8 mouse cellular contexts compared by ENCODE assay signal in the genomic region with DNA sequence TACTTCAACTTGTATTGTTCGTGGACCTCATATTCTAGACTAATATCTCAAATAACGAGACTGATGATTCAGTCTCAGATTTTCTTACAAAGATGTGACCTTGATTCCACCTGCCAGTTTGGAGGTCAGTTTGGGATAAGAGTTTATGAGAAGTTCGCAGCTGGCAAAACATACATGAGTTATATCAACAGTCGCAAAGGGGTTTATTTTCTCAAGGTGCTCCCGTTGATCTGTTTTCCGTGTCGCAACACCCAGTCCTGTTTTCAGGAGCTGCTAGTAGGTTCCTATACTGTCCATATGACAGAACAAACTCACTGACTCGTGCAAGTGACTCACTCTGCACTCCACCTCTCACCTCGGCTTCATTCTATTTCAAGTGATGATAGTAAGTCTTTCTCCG. TPM values are rescaled to one million over a fixed set of nuclear protein-coding genes. Genes with fewer than 3 reads are reported as not detected.
DNase-seq lines count a peak whose midpoint lies in the region; ATAC-seq and TF ChIP-seq lines count a peak whose summit lies in the region.

No protein-coding gene starts in this region.

- 62% methylated on average over 10 of the region's 10 CpGs for WGBS in embryonic facial prominence, embryonic 11.5 days
- WGBS in hindbrain, postnatal 0 days = 61% methylated on average over 10 of the region's 10 CpGs

- no peak for TF ChIP-seq POLR2A in myocyte (IDR thresholded peaks at IDR 0.05; ENCODE audit: insufficient read length, low read depth)

- peaks cover 36% of the 10 kb centered on the region for H3K79me2 ChIP-seq in myocyte (ENCODE audit: control insufficient read depth, insufficient read depth)

- H3K36me3 ChIP-seq in embryonic facial prominence, embryonic 11.5 days (replicated peaks; ENCODE audit: control insufficient read depth, insufficient read depth, low read depth, low read length) = no peaks in the 10 kb centered on the region
- no peaks in the 10 kb centered on the region for H3K36me3 ChIP-seq in hindbrain, postnatal 0 days (ENCODE audit: insufficient read depth, low read length)
- H3K36me3 ChIP-seq in myocyte (ENCODE audit: control insufficient read depth, insufficient read depth) = no peaks in the 10 kb centered on the region

- peak overlapping the region; percentile 96 for H3K4me3 ChIP-seq in embryonic facial prominence, embryonic 11.5 days (ENCODE audit: low read depth, low read length)
- H3K4me3 ChIP-seq in hindbrain, postnatal 0 days (ENCODE audit: low read length) = peak overlapping the region; percentile 87
- peak overlapping the region; percentile 85 for H3K4me3 ChIP-seq in myocyte

- DNase-seq in cerebellum, adult 18-20 months = peak; percentile 17 to 32
- peak; percentile 68 for DNase-seq in 416B (ENCODE audit: low read depth)
- no peak for DNase-seq in embryonic facial prominence, embryonic 11.5 days (ENCODE audit: low spot score)
- no peak for DNase-seq in hindbrain, postnatal 0 days (ENCODE audit: low spot score)
- DNase-seq in right cerebral cortex, postnatal 25 days = no peak

- no peak for TF ChIP-seq CTCF in hindbrain, postnatal 0 days (IDR thresholded peaks at IDR 0.05; ENCODE audit: low read depth)

- ATAC-seq in cerebellum, adult (ENCODE audit: insufficient number of reproducible peaks, low FRiP score, low TSS enrichment) = no peak
- ATAC-seq in embryonic facial prominence, embryonic 11.5 days (replicated peaks; ENCODE audit: insufficient number of reproducible peaks, low FRiP score, low TSS enrichment, low read depth) = no peak
- no peak for ATAC-seq in hindbrain, postnatal 0 days
- no peak for ATAC-seq in erythroid progenitor cell, adult 5-6 weeks (replicated peaks; ENCODE audit: low FRiP score, poor library complexity, severe bottlenecking)

- H3K4me2 ChIP-seq in embryonic facial prominence, embryonic 11.5 days (ENCODE audit: low read depth, low read length) = peak overlapping the region; percentile 54
- peak overlapping the region; percentile 76 for H3K4me2 ChIP-seq in hindbrain, postnatal 0 days (ENCODE audit: low read depth, low read length)
- peak overlapping the region; percentile 83 for H3K4me2 ChIP-seq in myocyte (ENCODE audit: low read depth)

- no peaks in the 10 kb centered on the region for H3K4me1 ChIP-seq in embryonic facial prominence, embryonic 11.5 days (ENCODE audit: control insufficient read depth, insufficient read depth, low read length)
- H3K4me1 ChIP-seq in hindbrain, postnatal 0 days (ENCODE audit: insufficient read depth, low read length) = peaks cover 11% of the 10 kb centered on the region

- H3K9ac ChIP-seq in embryonic facial prominence, embryonic 11.5 days (replicated peaks; ENCODE audit: low read length) = peak overlapping the region; percentile 53
- H3K9ac ChIP-seq in hindbrain, postnatal 0 days (replicated peaks; ENCODE audit: low read length) = 0 out of 2 replicates have a peak overlapping the region, but pooled peaks have one; percentile 19

- no peaks in the 10 kb centered on the region for H3K9me3 ChIP-seq in embryonic facial prominence, embryonic 11.5 days (replicated peaks; ENCODE audit: control insufficient read depth, low read length)
- no peaks in the 10 kb centered on the region for H3K9me3 ChIP-seq in hindbrain, postnatal 0 days (ENCODE audit: low read length)

- H3ac ChIP-seq in myocyte (ENCODE audit: control insufficient read depth, insufficient read length) = no peak overlapping the region

- H3K27me3 ChIP-seq in embryonic facial prominence, embryonic 11.5 days (ENCODE audit: control insufficient read depth, insufficient read depth, low read length) = no peaks in the 10 kb centered on the region
- no peaks in the 10 kb centered on the region for H3K27me3 ChIP-seq in hindbrain, postnatal 0 days (ENCODE audit: insufficient read depth, low read length)
- no peaks in the 10 kb centered on the region for H3K27me3 ChIP-seq in myocyte (ENCODE audit: control insufficient read depth, insufficient read depth, insufficient read length)

- no peak overlapping the region for H3K27ac ChIP-seq in embryonic facial prominence, embryonic 11.5 days (replicated peaks; ENCODE audit: low read depth, low read length)
- H3K27ac ChIP-seq in hindbrain, postnatal 0 days = peak overlapping the region; percentile 54

TF ChIP-seq in myocyte, 11 proteins besides CTCF, POLR2A, EP300 and RAD21:
- TF ChIP-seq CEBPB (IDR thresholded peaks at IDR 0.05; ENCODE audit: insufficient read depth, poor library complexity, severe bottlenecking) = peak; percentile 38; the same call in 1 of the 2 replicates
- TF ChIP-seq MYOD1 (IDR thresholded peaks at IDR 0.05; ENCODE audit: control insufficient read depth in 1 of 3, insufficient read length in 2 of 3, low read depth in 2 of 3) = no peak

RNA-seq across cellular contexts. Expression of a gene that starts 24.4 kb away (rescaled TPM):
- 0.17 and 0.20 TPM in 2 replicates for polyA plus RNA-seq in embryonic facial prominence, embryonic 11.5 days (2014; fragmentation: Nextera tagmentation; extraction: Ambion mirVana)
- total RNA-seq in hindbrain, postnatal 0 days (2014; rRNA removed) = not detected in 2 replicates
- polyA plus RNA-seq in hindbrain, postnatal 0 days (2015; fragmentation: Nextera tagmentation; extraction: Ambion mirVana) = 0.09 and 0.24 TPM in 2 replicates
- polyA plus RNA-seq in myocyte (2012; fragmentation: generic; extraction: Trizol) = 0.22 TPM
- total RNA-seq in erythroid progenitor cell, adult 5-6 weeks (2015; ENCODE audit: low replicate concordance) = not detected in 2 replicates
- not detected in 2 replicates for total RNA-seq in erythroid progenitor cell, adult 5-6 weeks (2017; ENCODE audit: low replicate concordance)

RNA-seq across cellular contexts. Expression of a gene that starts 24.6 kb away (rescaled TPM):
- polyA plus RNA-seq in embryonic facial prominence, embryonic 11.5 days (2014; fragmentation: Nextera tagmentation; extraction: Ambion mirVana) = 153 and 169 TPM in 2 replicates
- total RNA-seq in hindbrain, postnatal 0 days (2014; rRNA removed) = 36.0 and 37.8 TPM in 2 replicates
- polyA plus RNA-seq in hindbrain, postnatal 0 days (2015; fragmentation: Nextera tagmentation; extraction: Ambion mirVana) = 118 and 128 TPM in 2 replicates
- polyA plus RNA-seq in myocyte (2012; fragmentation: generic; extraction: Trizol) = 84.7 TPM
- 55.5 and 158 TPM in 2 replicates for total RNA-seq in erythroid progenitor cell, adult 5-6 weeks (2015; ENCODE audit: low replicate concordance)
- 32.8 and 46.0 TPM in 2 replicates for total RNA-seq in erythroid progenitor cell, adult 5-6 weeks (2017; ENCODE audit: low replicate concordance)

Comparison
In these comparisons a context has a peak if more than half of its experiments do, and no peak if none do; other contexts are left out.
1. DNase-seq: peak in cerebellum, adult 18-20 months (2 of 2) and 416B (single experiment); none in embryonic facial prominence, embryonic 11.5 days (single experiment), hindbrain, postnatal 0 days (single experiment) and right cerebral cortex, postnatal 25 days (single experiment).
2. Peak in every context shown above with its lines, with median percentiles within 50 percentile points of each other: H3K4me2 ChIP-seq and H3K4me3 ChIP-seq.